Mouse (Mus musculus) intestine, embryonic 14.5 days (tissue): Measurements from ENCODE around the gene Lyrm7. TPM values are rescaled to one million over a fixed set of nuclear protein-coding genes. Genes with fewer than 3 reads are reported as not detected.
A peak's percentile ranks its signal among the peaks of the same experiment; 100 is the strongest.
"Not testable (repeated sequence)": the region's sequence is repeated elsewhere in the genome, so short reads cannot be mapped to it uniquely, and the experiment has no call there.

Experiments used
- ATAC-seq: fragments of 200-750 bp; cut with Nextera tagmentation; replicated peaks from 2 replicates; pipeline ENCODE4 v1.8.0; 2017; ENCODE audit warnings: low read depth, moderate number of reproducible peaks, moderate TSS enrichment, moderate library complexity; ENCODE audit not compliant: low FRiP score, low TSS enrichment
- DNase-seq: peaks from one replicate; pipeline ENCODE4 v3.0.0-alpha.2; 2018; ENCODE audit warnings: low spot score
- H3K27ac ChIP-seq: fragments of 300-500 bp; sonication (generic); 2 replicates; pipeline ENCODE4 v1.5.1; 2014; ENCODE audit warnings: low read depth, mild to moderate bottlenecking, control low read depth
- H3K27me3 ChIP-seq: fragments of 300-500 bp; sonication (generic); replicated peaks from 2 replicates; pipeline ENCODE4 v1.6.1; 2014; ENCODE audit warnings: low read length, control low read depth; ENCODE audit not compliant: control insufficient read depth, insufficient read depth
- H3K36me3 ChIP-seq: fragments of 300-500 bp; sonication (generic); 2 replicates; pipeline ENCODE4 v1.6.1; 2014; ENCODE audit warnings: low read length, control low read depth; ENCODE audit not compliant: control insufficient read depth, insufficient read depth
- H3K4me1 ChIP-seq: fragments of 300-500 bp; sonication (generic); replicated peaks from 2 replicates; pipeline ENCODE4 v1.6.1; 2014; ENCODE audit warnings: low read length, control low read depth, mixed read lengths; ENCODE audit not compliant: control insufficient read depth, insufficient read depth
- H3K4me2 ChIP-seq: fragments of 300-500 bp; sonication (generic); 2 replicates; pipeline ENCODE4 v1.6.1; 2014; ENCODE audit warnings: low read length
- H3K4me3 ChIP-seq: fragments of 300-500 bp; sonication (generic); 2 replicates; pipeline ENCODE4 v1.5.1; 2014; ENCODE audit warnings: low read depth, low read length, control low read depth, mixed read lengths
- H3K9ac ChIP-seq: fragments of 300-500 bp; sonication (generic); 2 replicates; pipeline ENCODE4 v1.6.1; 2014; ENCODE audit warnings: mild to moderate bottlenecking, low read length
- H3K9me3 ChIP-seq: fragments of 300-500 bp; sonication (generic); 2 replicates; pipeline ENCODE4 v1.6.1; 2016; ENCODE audit warnings: low read length, control low read depth; ENCODE audit not compliant: control insufficient read depth
- WGBS: fragments of 180-500 bp; shearing (Covaris S2); extraction: QIAGEN DNeasy Blood & Tissue Kit; methylation state at CpG from one replicate; pipeline ENCODE4 v1.1.7; 2014; 5-methylcytosine and 5-hydroxymethylcytosine counted together
- polyA plus RNA-seq: library from polyadenylated mRNA; unstranded; fragments of >200 nt; fragmentation: Nextera tagmentation; extraction: Ambion mirVana; gene quantifications from 2 replicates; pipeline ENCODE4 v1.2.1, GENCODE M21; 2014

Lyrm7 gene
- polyA plus RNA-seq, 1 experiment from 2014 or later, result 8.0 TPM

GRCm38 (mm10) chr11:54862621-54863520, 2.2 kb upstream of the Lyrm7 start:
- ATAC-seq (no peak), DNase-seq (peak; percentile 72)
- Histone ChIP-seq H3K4me3 (no peak overlapping the region), H3K9me3 (no peaks in the 10 kb centered on the region), H3K4me1 (peaks cover 13% of the 10 kb centered on the region), H3K27me3 (no peaks in the 10 kb centered on the region), H3K4me2 (no peak overlapping the region), H3K36me3 (no peaks in the 10 kb centered on the region), H3K9ac (no peak overlapping the region), H3K27ac (no peak overlapping the region)
- 50% methylated on average over 10 of the region's 10 CpGs for WGBS

- Histone ChIP-seq H3K36me3 (no peaks in the 10 kb centered on the region), H3K4me1 (peaks cover 8% of the 10 kb centered on the region), H3K9ac (peak overlapping the region; percentile 54; the same call in 1 of the 2 replicates), H3K4me2 (peak overlapping the region; percentile 73), H3K27ac (no peak overlapping the region), H3K9me3 (no peaks in the 10 kb centered on the region), H3K4me3 (peak overlapping the region; percentile 62; the same call in 1 of the 2 replicates), H3K27me3 (no peaks in the 10 kb centered on the region)
- ATAC-seq, result no peak
- no peak for DNase-seq
- WGBS, result 88% methylated on average over 5 of the region's 5 CpGs
Measured at GRCm38 (mm10) chr11:54861471-54862420, 1.0 kb upstream of the Lyrm7 start.

- no peaks in the 10 kb centered on the region for H3K27me3 ChIP-seq
- no peak for DNase-seq
- H3K4me3 ChIP-seq, result peak overlapping the region; percentile 62
- peak overlapping the region; percentile 77 for H3K4me2 ChIP-seq
- 0 out of 2 replicates have a peak overlapping the region, but pooled peaks have one; percentile 41 for H3K27ac ChIP-seq
- peak overlapping the region; percentile 65 for H3K9ac ChIP-seq
- no peak for ATAC-seq
- H3K9me3 ChIP-seq, result no peaks in the 10 kb centered on the region
- peaks cover 5% of the 10 kb centered on the region for H3K4me1 ChIP-seq
- no peaks in the 10 kb centered on the region for H3K36me3 ChIP-seq
- 29% methylated on average over 11 of the region's 11 CpGs for WGBS
Measured at GRCm38 (mm10) chr11:54859322-54860165, 1.2 kb downstream of the Lyrm7 start.

GRCm38 (mm10) chr11:54858880-54859279, 1.8 kb downstream of the Lyrm7 start:
- not testable (repeated sequence) for H3K27ac ChIP-seq, ATAC-seq, H3K36me3 ChIP-seq, H3K4me1 ChIP-seq, DNase-seq, H3K9ac ChIP-seq, H3K9me3 ChIP-seq, H3K4me3 ChIP-seq, H3K4me2 ChIP-seq, H3K27me3 ChIP-seq
- WGBS, result 95% methylated on average over 11 of the region's 12 CpGs

GRCm38 (mm10) chr11:54851656-54852055, 9.1 kb downstream of the Lyrm7 start:
- WGBS, result 86% methylated on average over 12 of the region's 12 CpGs
- DNase-seq (no peak), ATAC-seq (no peak)
- no peaks in the 10 kb centered on the region for H3K27me3 ChIP-seq
- H3K36me3 ChIP-seq, result no peaks in the 10 kb centered on the region
- H3K4me2 ChIP-seq, result no peak overlapping the region
- H3K9ac ChIP-seq, result no peak overlapping the region
- no peak overlapping the region for H3K4me3 ChIP-seq
- no peaks in the 10 kb centered on the region for H3K4me1 ChIP-seq
- no peak overlapping the region for H3K27ac ChIP-seq
- H3K9me3 ChIP-seq, result no peaks in the 10 kb centered on the region

GRCm38 (mm10) chr11:54849961-54850758, 10.6 kb downstream of the Lyrm7 start:
- ATAC-seq, result no peak
- Histone ChIP-seq H3K36me3 (no peaks in the 10 kb centered on the region), H3K4me2 (no peak overlapping the region), H3K4me1 (no peaks in the 10 kb centered on the region), H3K9me3 (no peaks in the 10 kb centered on the region), H3K27ac (no peak overlapping the region), H3K9ac (no peak overlapping the region), H3K4me3 (no peak overlapping the region), H3K27me3 (no peaks in the 10 kb centered on the region)
- 79% methylated on average over 10 of the region's 10 CpGs for WGBS
- no peak for DNase-seq

- Histone ChIP-seq H3K27ac (no peak overlapping the region), H3K36me3 (no peaks in the 10 kb centered on the region), H3K9me3 (no peaks in the 10 kb centered on the region), H3K27me3 (no peaks in the 10 kb centered on the region), H3K4me2 (no peak overlapping the region), H3K9ac (no peak overlapping the region), H3K4me1 (no peaks in the 10 kb centered on the region), H3K4me3 (no peak overlapping the region)
- 53% methylated on average over 8 of the region's 8 CpGs for WGBS
- DNase-seq, result no peak
- no peak for ATAC-seq
Measured at GRCm38 (mm10) chr11:54845470-54846442, 15.0 kb downstream of the Lyrm7 start.
